Mouse (Mus musculus) MN1 (cell line): Measurements from ENCODE around the gene Dop1a.

Experiments
- DNase-seq: peaks from one replicate; pipeline ENCODE4 v3.0.0-alpha.2; 2016; ENCODE audit warnings: low spot score

The Dop1a gene

DNA sequence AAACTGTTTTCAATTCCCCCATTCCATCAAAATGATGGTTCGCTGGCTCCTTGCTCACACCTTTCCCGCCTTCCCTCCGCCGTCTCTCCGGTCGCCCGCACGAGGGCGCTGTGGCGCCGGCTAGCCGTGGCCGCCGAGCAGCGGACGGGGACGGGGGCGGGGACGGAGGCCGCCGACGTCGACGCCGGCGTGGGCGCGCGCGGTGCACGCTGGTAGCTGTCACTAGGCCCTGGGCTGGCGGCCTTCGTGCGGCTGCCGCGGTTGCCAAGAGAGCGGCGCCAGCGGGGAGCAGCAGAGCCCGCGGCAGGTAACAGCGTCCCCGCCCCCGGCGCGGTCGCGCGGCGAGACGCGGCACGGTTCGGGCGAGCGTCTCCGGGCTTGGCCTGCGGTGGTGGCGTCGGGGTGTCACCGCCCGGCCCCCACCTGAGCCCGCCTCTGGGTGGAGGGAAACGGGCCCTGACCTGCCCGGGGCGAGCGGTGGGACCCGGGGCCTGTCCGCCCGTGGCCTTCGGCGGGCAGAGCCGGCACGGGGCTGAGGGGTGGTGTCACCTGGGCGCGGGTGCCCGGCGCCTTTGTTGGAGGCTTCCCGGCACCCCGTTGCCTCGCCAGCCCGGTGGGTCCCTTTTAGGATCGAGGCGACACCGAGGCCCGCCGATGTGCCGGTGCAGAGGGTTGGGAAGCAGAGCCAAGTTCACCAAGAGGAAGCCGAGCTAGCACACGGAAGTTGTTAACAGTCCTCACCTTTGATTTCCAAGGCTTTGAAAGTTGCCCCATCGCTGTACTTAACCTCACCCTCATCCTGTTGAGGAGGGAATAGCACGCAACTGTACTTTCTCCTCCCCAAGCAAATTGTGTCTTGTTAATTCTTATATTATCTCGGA is at the start of gene Dop1a:
Gene Dop1a, plus strand, starts transcription at position 165 of the 881 bp plus-strand sequence.
- DNase-seq = peak; percentile 92

DNA sequence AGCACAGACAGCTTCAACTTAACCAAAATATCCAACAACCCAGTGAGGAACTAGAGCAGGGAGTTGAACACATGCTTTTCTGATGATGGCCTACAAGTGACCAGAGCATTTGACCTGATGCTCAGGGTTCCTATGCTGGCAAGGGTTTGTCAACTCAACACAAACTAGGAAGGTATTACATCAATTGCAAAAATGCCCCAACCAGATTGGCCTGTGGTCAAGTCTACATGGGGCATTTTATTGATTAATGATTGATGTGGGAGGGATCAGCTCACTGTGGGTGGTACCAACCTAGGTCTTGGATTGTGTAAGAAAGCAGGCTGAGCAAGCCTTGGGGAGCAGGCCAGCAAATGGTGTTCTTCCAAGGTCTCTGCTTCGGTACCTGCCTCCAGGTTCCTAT is 49.0 kb upstream of the Dop1a start:
- no peak for DNase-seq

DNA sequence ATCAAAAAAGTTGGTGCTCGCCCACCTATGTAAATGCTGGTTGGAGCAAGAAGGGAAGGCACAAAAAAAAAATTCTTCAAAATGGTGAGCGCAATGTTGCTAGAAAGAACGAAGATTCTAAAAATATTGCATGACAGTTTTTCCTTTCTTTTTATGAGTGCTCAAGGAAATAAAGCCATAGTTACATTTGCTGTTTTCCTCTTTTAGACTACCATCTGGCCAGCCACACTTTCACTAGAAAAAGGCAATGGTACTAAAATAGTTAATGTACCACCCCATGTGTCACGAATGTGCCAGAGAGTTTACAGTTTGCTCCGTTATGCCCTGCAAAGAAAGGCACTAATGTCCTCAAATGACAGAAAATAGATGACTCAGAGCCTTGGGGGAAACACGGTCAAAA is 47.6 kb upstream of the Dop1a start:
- DNase-seq = no peak

DNA sequence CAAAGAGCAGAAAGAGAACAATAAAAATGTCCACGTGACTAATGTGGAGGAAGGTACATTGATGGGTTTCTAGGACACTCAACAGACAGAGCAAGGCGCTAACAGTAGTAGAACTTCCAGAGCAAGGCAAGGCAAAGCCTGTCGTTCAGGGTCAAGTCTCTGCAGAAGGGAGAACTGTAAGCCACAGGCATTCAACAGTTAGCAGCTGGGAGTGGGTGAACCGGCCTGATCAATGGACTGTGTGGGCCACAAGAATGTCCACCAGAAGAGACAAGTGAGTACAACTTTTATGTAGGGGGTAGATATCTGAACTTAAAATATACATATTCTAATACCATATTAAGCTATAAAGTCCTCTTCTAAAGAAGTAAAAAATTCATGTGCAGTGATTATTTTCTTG is 43.6 kb upstream of the Dop1a start:
- DNase-seq = no peak

DNA sequence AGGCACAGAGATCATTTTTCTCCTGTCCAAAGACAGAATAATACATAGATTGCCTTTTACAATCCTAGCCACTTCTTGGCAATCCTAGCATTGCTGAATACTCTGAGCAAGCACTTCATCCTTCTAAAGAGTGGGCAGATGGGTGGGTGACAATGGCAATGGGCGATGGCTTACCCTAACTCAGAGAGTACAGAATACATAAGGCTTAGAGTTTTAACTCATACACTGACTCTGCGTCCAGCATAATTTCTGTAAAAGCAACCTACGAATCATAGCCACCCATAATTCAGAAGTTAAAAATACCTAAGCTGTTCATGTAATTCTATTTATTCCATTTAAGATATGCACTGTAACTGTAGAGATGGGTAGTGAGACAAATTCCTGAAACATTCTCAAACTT is 31.4 kb upstream of the Dop1a start:
- no peak for DNase-seq

DNA sequence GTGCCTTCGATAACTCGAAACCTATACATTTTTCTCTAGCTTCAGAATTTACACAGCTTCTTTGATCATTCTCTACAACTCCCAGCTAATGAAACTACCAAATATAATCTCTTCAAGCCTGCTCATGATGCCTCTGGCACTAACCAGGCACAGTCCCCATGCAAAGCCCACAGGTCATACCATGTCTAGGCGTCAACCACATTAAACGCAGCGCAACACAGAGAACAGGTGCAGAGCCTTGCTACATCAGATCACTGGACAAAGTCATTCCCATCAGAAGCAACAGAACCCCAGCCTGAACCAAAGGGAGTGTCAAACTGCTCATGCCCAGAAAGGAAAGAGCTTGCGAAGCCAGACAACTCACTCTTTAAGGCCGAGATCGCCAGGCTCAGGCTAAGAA is 30.3 kb upstream of the Dop1a start:
- no peak for DNase-seq

DNA sequence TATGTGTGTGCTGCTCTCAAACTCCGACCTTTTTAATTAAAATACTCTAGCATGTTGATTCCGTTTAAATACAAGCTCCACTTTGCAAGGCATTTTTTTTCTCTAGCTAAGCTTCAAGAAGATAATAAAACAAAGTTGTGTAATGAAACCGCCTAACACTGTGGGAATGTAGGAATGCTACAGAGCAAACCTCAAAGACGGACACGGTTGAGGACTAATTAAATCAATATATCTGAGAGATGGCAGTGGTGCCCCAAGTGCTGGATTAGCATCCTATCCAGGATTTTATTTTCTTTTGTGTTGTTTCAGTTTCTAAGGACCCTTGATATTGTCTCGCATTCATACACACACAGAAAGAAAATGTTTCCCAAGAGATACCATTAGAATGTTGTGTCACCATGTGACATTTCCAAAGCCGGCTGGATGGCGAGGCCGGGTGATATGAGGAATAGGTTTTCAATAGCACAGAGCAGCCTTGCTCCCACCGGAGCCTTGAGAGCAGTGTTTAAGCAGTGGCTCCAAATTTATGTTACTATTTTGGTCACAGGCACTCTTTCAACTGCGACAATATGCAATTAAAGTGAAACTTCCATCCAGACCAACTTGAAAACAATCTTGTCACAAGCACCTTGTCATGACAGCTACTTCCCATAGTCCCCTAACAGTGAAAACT is 28.5 kb upstream of the Dop1a start:
- DNase-seq = no peak

DNA sequence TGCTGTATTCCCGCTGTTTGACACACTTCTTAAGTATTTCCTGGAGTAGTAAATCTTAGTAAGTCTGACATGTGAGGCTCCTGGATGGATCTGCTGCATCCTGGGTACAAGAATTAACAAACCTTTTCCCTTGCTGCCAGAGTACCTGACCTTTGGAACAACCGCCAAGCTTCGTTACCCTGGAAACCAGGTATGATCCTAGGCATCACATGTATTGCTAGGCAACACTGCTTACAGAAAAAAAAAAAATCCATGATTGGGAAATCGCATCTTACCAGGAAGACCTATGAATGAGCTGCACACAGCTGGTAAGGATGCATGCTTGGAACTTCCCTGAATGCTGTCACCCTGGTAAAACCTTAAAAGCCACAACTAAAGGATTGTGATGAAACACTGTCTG is 24.7 kb upstream of the Dop1a start:
- no peak for DNase-seq

DNA sequence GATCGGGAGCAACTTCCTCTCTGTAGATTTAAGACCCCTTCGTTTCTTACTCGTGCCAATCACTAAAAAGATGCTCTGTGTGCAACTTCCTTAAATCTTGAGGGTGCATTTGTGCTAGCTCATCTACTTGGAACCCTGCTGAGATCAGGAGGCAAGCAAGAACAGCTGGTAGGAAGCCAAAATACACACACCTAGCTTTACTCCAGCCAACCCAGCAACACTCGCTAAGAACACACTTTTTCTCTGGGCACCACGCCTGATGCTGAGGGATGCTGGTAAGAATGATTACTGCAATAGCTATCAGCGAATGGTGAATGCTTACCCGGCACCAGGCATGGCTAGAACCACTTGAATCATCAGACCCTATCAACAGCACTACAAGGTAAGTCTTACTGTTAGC is 20.1 kb upstream of the Dop1a start:
- no peak for DNase-seq

DNA sequence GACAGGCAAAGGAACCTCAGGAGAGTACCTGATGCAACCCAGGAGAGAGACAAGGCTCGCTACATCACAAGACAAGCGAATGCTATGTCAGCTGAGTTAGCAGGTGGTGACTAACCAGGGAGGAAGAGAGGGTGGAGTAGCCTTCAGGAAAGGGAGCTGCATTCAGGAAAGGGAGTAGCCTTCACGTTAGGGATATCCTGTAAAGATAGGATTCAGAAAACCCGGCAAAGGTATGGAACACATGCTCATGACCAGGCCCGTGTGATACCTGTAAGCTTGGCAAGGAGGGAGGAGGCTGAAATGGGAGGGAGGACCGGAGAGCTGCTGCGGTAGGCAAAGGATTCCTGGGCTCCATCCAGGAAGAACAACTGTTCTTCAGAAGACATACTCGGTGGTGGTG is 19.5 kb upstream of the Dop1a start:
- DNase-seq = no peak

DNA sequence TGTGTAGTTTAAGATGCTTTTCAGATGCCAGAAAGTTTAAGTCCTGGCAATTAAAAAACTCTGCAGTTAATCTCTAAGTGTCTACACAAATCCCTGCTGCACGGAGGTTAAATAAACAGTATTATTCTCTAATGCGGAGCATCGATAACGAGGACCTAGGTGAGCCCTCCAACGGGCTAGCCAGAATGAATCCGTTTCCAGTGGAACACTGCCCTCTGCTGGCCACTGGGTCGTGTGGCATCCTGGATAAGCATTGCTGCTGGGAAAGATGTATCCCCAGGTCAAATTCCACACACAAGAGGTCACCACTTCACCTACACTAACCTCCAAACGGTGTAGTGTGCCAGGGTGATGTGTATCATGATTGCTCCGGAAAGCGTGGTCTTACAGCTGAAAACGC is 17.4 kb upstream of the Dop1a start:
- peak; percentile 76 for DNase-seq

DNA sequence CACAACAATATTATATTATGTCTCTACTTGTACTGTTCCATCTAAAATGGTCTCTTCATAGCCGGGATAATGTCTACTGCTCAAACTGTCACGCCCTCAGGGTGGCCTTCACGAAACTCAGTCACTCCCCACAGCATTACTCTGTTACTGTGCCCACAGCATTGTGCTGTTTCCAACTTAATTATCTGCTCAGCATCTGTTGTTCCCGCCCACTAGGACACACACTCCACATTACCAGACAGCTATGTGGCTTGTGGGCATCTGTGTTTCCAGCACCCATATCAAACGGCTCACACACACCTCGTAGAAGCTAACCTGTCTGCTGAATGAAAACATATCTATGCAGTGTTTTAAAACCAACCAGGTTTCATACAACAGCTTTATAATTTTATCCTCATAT is 15.9 kb upstream of the Dop1a start:
- DNase-seq = peak; percentile 23

DNA sequence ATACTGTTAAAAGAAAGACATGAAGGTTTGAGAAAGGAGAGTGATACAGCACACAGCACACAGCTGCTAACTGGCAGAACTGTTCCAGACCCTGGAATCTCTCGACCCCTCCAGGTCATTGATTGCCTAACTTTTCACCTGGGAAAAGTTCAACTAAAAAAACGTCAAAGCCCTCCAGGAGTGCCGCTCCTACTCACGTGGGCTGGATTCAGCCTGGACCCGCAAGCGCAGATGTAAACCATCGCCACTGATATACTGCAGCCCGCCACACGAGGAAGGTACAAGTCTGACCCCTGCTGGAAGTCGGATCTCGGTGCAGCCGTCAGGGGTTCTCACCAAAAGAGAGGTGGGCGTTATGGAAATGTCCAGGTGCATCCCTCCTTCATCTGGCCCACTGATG is 15.3 kb upstream of the Dop1a start:
- DNase-seq = peak; percentile 74

DNA sequence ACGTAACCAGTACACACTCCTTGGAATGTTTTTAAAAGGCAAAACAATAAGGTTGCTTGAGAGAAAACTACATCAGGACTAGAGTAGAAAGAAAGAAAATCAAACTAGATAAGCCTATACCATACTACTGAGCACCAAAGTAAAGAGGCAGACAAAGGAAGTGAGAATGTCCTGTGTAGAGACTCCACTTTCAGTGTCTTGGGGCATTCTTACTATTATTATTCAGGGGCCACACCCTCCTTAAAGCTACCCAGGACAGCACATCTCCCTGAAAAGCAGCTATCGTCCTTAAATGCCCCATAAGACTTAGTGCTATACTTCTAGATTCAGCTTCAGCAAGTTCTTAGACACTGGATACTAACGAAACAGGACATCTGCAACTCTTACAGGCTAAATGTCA is 13.3 kb upstream of the Dop1a start:
- DNase-seq = no peak

DNA sequence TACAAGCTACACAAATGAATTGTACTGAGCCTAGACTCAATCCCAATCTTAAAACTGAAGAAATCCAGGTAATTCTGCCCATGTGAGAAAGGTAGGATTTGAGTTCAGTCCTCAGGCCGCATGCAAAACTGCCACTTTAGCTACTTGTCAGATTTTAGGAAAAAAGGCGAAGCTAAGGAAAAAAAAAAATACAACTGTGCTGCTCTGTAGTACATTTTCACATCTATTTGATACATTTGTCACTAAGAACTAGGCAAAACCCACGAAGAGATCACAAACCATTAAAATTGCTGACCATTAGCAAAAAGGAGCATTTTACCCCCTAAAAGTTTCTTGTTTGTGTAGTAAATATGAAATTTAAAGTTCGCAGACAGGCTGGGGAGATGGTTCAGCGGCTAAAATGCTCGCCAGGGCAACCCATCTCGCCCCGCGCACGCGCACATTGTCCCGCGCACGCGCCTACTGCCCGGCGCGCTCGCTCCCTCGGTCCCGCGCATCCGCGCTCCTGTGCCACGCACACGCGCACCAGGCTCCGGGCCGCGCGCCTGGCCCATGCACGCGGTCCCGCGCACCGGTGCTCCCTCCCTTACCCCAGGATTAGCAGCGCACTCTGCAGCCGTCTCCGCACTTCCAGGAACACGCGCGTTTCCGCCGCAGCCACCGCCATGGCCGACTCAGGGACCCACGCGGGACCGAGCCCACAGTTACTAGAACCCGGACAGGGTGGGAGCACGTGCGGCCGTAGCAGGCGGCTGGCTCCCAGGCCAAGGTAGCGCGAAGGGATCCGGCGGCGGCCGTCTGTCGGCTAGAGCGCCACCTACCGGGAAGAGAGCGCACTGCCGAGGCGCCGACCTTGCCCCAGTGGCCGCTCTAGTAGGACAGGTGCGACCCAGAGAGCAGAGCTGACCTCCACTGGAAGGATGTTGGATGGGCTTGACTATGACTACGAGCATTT is 2.5 kb upstream of the Dop1a start, which contains the start of gene Ube2cbp:
Gene Ube2cbp, minus strand, starts transcription at position 800 of the 955 bp plus-strand sequence.
- DNase-seq = peak; percentile 90

DNA sequence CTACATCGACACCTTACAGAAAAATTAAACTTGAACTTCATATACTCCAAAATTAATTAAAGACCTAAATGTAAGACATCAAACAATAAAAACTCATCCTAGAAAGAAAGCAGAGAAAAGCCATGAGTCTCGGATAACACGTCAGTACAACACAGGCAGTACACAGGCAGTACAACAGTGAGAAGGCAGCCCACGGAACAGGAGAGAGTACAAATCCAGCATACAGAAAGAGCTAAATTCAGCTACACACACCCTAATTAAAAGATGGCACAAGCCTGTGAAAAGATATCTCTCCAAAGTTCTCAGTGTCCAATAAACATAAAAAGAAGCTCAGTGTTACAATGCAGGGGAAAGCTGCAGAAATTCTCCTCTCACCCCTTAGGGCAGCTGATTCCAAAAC is 9.0 kb downstream of the Dop1a start:
- no peak for DNase-seq

DNA sequence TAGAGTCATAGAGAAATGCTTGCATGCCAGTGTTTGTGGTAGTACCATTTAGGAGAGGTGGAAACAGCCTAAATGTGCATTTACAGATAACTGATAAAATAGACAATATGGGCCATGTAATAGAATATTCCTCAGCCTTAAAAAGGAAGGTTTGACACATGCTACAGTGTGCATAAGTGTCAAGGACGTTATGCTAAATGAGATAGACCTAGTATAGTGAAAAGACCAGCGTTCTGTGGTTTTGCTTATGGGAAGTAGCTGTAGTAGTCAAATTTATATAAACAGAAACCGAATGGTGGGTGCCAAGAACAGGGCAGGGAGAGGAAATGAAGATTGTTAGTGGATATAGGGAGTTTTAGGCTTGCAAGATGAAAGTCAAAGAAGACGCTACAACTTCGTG is 9.8 kb downstream of the Dop1a start:
- DNase-seq = no peak

DNA sequence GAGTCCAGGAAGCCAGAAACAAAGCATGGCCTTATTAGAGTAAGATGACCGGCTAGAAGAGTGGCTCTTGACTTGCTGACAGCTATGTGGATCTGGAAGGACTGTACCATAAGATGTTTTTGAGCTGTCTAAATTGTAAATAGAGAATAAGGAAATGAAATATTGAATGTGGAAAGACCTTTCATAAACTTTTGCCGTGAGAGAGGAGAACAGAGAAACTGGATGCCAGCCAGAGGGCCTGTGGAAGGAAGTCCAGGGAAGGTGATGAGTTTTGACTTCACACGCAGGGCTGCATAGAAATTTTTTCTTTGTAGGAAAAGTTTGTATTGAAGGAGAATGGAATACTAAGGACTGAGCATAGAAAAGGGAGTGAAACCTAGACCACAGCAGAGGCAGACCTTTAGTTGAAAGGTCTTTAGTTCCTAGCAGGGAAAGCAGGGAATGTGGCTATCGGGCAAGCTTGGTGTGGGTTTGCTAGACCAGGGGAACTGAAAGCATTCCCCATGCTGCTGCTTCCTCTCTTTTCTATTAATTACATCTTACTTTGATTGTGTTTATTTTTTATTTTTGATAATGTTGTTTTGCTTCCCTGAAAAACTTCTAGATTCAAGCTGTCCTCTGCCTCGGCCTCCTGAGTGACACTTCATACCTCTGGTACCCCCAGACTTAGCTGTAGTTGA is 11.6 kb downstream of the Dop1a start:
- no peak for DNase-seq

DNA sequence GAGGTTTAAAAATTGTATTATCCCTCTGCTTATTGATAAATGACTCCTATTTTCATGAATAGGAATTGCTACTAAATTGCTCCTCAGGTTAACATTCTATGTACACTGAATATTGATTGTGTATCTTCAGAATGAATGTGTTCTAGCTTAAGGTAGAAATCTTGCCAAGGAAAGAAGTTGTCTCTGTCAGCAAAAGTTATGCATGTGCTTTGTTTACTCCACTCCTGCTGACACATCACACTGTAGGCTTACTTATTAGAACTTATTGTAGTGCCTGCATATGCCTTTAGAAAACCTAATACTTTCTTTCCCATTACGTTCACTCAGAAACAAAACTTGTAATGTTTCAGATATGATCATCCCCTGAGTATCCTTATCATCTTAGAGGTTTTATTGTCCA is 15.3 kb downstream of the Dop1a start:
- no peak for DNase-seq

DNA sequence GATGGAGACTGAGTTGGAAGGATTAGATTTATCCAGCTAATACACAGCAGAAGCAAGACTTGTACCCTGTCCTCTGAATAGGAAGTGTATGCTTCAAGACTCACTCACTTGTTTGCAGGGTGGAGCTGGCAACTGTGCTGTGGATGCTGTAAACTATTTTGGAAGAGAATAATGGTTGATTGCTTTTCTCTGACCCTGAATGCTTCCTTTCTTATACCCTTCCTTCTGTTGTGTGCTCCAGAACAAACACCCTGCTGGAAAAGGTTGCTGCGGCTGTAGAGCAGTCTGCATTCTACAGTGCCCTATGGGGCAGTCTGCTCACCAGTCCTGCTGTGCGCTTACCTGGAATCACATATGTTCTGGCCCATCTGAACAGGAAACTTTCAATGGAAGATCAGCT is 24.8 kb downstream of the Dop1a start:
- no peak for DNase-seq

DNA sequence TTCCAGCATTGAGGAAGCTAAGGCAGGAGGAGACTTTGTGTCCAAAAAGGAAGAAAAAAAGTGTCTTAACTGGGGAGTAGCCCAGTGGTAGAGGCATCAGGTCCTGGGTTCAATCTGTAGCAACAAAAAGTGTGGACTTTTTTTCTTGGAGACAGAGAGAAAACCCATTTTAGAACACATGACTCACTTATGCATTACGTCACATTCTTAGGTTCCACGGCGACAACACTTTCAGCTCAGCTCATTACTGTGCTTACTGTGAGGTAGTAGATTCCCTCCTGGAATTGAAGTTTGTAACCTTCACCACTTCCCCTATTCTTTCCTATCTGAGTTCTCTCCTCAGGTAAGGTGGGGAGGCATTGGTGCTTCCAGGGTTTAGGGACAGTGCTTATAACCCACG is 29.3 kb downstream of the Dop1a start:
- no peak for DNase-seq

DNA sequence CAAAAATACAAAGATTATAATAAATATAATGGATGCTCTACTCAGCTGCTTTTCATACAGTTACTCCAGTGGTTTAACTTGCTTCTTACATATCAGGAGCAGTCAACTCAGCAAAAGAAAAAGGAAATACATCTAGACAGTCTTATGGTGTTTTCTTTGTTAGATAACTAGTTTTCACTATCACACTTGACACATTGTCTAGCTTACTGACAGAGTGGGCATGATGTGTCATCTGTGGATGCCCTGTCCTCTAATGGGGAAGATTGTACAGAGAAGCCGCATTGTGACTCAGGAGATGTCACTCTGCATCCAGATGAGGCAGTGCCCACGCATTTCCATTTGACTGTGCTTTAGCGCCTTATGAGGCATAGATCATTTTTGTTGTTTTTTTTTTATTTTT is 32.1 kb downstream of the Dop1a start:
- no peak for DNase-seq
